Mouse (Mus musculus) gonadal fat pad, adult 2 months (tissue): ENCODE measurements at regions not wholly inside any gene's neighbourhood (a gene's known extent, or its start where the extent isn't known, plus 50 kb on each side); places are given as distances from the start of the nearest gene placed in this dataset.

Experiments used
- DNase-seq: peaks from one replicate; pipeline ENCODE4 v3.0.0-alpha.2; 2012; ENCODE audit warnings: low read depth

- DNase-seq = peak; percentile 0
Observed at GRCm38 (mm10) chrX:126280231-126280630, 262.9 kb downstream of the Gm17267 start.
